Mouse (Mus musculus) heart, postnatal 0 days (tissue): Measurements from ENCODE around the gene Xpa.

Source experiments
- CTCF ChIP-seq: IDR thresholded peaks from 2 replicates; pipeline ENCODE4 v1.5.1; 2016; ENCODE audit warnings: antibody characterized with exemption, control low read depth, low read depth
- EP300 ChIP-seq: IDR thresholded peaks from 2 replicates; pipeline ENCODE4 v1.6.1; 2016; ENCODE audit warnings: antibody characterized with exemption, low read depth

GRCm38 (mm10) chr4:46226972-46227535 lies 30.9 kb upstream of the Xpa start:
- TF ChIP-seq CTCF, result no peak
- no peak for TF ChIP-seq EP300
